Mouse (Mus musculus) hindbrain, embryonic 11.5 days (tissue): ENCODE results near the gene Plekhm3. TPM values are rescaled to one million over a fixed set of nuclear protein-coding genes. Genes with fewer than 3 reads are reported as not detected.

ENCODE experiments used
- ATAC-seq: fragments of 200-750 bp; cut with Nextera tagmentation; 2 replicates; pipeline ENCODE4 v1.8.0; 2017; ENCODE audit warnings: mild to moderate bottlenecking, moderate TSS enrichment, moderate library complexity; ENCODE audit not compliant: low FRiP score
- DNase-seq: peaks from one replicate; pipeline ENCODE4 v3.0.0-alpha.2; 2015; ENCODE audit warnings: low spot score
- H3K27ac ChIP-seq: fragments of 300-500 bp; sonication (generic); 2 replicates; pipeline ENCODE4 v1.5.1; 2014; ENCODE audit warnings: mild to moderate bottlenecking, low read depth, low read length
- H3K27me3 ChIP-seq: fragments of 300-500 bp; sonication (generic); 2 replicates; pipeline ENCODE4 v1.6.1; 2014; ENCODE audit warnings: mild to moderate bottlenecking, low read length, moderate library complexity, mixed read lengths; ENCODE audit not compliant: control insufficient read depth, insufficient read depth
- H3K36me3 ChIP-seq: fragments of 300-500 bp; sonication (generic); 2 replicates; pipeline ENCODE4 v1.6.1; 2014; ENCODE audit warnings: mild to moderate bottlenecking, low read length, moderate library complexity, mixed read lengths; ENCODE audit not compliant: control insufficient read depth, insufficient read depth
- H3K4me1 ChIP-seq: fragments of 300-500 bp; sonication (generic); replicated peaks from 2 replicates; pipeline ENCODE4 v1.6.1; 2014; ENCODE audit warnings: low read length, mixed read lengths; ENCODE audit not compliant: control insufficient read depth, insufficient read depth
- H3K4me2 ChIP-seq: fragments of 300-500 bp; sonication (generic); replicated peaks from 2 replicates; pipeline ENCODE4 v1.6.1; 2014; ENCODE audit warnings: mild to moderate bottlenecking, low read depth, low read length
- H3K4me3 ChIP-seq: fragments of 300-500 bp; sonication (generic); 2 replicates; pipeline ENCODE4 v1.5.1; 2014; ENCODE audit warnings: low read depth, low read length
- H3K9ac ChIP-seq: fragments of 300-500 bp; sonication (generic); 2 replicates; pipeline ENCODE4 v1.6.1; 2014; ENCODE audit warnings: low read depth, low read length
- H3K9me3 ChIP-seq: fragments of 300-500 bp; sonication (generic); 2 replicates; pipeline ENCODE4 v1.6.1; 2016; ENCODE audit warnings: low read length; ENCODE audit not compliant: control insufficient read depth
- WGBS: fragments of 180-500 bp; shearing (Covaris S2); extraction: QIAGEN DNeasy Blood & Tissue Kit; methylation state at CpG from one replicate; pipeline ENCODE4 v1.1.7; 2014; 5-methylcytosine and 5-hydroxymethylcytosine counted together
- polyA plus RNA-seq: library from polyadenylated mRNA; unstranded; fragments of >200 nt; fragmentation: Nextera tagmentation; extraction: Ambion mirVana; gene quantifications from 2 replicates; pipeline ENCODE4 v1.2.1, GENCODE M21; 2014

Plekhm3 gene
- polyA plus RNA-seq = 6.8 and 9.6 TPM in 2 replicates

- ATAC-seq = peak; percentile 93
- Histone ChIP-seq H3K4me2 (peak within 1 kb of the TSS; percentile 49), H3K27me3 (no peaks in the 10 kb centered on the region), H3K27ac (peak within 1 kb of the TSS; percentile 86), H3K9ac (peak within 1 kb of the TSS; percentile 91), H3K36me3 (no peaks in the 10 kb centered on the region), H3K9me3 (no peaks in the 10 kb centered on the region), H3K4me1 (no peaks in the 10 kb centered on the region), H3K4me3 (peak within 1 kb of the TSS; percentile 71)
- WGBS = under 1% methylated on average over 43 of the region's 43 CpGs
- DNase-seq = peak; percentile 88
Observed at GRCm38 (mm10) chr1:64956479-64956961, at the start of gene Plekhm3. Gene Plekhm3 (minus strand): TSS chr1:64956824.

- no peak overlapping the region for H3K4me3 ChIP-seq
- no peak overlapping the region for H3K27ac ChIP-seq
- H3K9ac ChIP-seq = no peak overlapping the region
- no peaks in the 10 kb centered on the region for H3K36me3 ChIP-seq
- ATAC-seq (no peak), DNase-seq (no peak)
- H3K4me1 ChIP-seq = no peaks in the 10 kb centered on the region
- 82% methylated on average over 6 of the region's 6 CpGs for WGBS
- no peaks in the 10 kb centered on the region for H3K9me3 ChIP-seq
- H3K27me3 ChIP-seq = no peaks in the 10 kb centered on the region
- no peak overlapping the region for H3K4me2 ChIP-seq
Observed at GRCm38 (mm10) chr1:65005575-65005974, 49.0 kb upstream of the Plekhm3 start.

GRCm38 (mm10) chr1:65004526-65004925 is 47.9 kb upstream of the Plekhm3 start:
- ATAC-seq = no peak
- H3K9ac ChIP-seq = no peak overlapping the region
- no peaks in the 10 kb centered on the region for H3K9me3 ChIP-seq
- H3K36me3 ChIP-seq = no peaks in the 10 kb centered on the region
- H3K27ac ChIP-seq = no peak overlapping the region
- WGBS = 84% methylated on average over 4 of the region's 4 CpGs
- H3K4me1 ChIP-seq = no peaks in the 10 kb centered on the region
- DNase-seq = no peak
- no peak overlapping the region for H3K4me2 ChIP-seq
- no peak overlapping the region for H3K4me3 ChIP-seq
- no peaks in the 10 kb centered on the region for H3K27me3 ChIP-seq

GRCm38 (mm10) chr1:64993206-64993605 is 36.6 kb upstream of the Plekhm3 start:
- no peak overlapping the region for H3K27ac ChIP-seq
- WGBS = 82% methylated on average over 4 of the region's 4 CpGs
- no peak overlapping the region for H3K4me2 ChIP-seq
- H3K9ac ChIP-seq = no peak overlapping the region
- no peak for DNase-seq
- ATAC-seq = no peak
- H3K9me3 ChIP-seq = no peaks in the 10 kb centered on the region
- H3K4me3 ChIP-seq = no peak overlapping the region
- no peaks in the 10 kb centered on the region for H3K4me1 ChIP-seq
- H3K27me3 ChIP-seq = no peaks in the 10 kb centered on the region
- H3K36me3 ChIP-seq = no peaks in the 10 kb centered on the region

GRCm38 (mm10) chr1:64988176-64988575 is 31.6 kb upstream of the Plekhm3 start:
- Histone ChIP-seq H3K4me2 (no peak overlapping the region), H3K9me3 (no peaks in the 10 kb centered on the region), H3K27ac (no peak overlapping the region), H3K9ac (no peak overlapping the region), H3K27me3 (no peaks in the 10 kb centered on the region), H3K4me3 (no peak overlapping the region), H3K4me1 (no peaks in the 10 kb centered on the region), H3K36me3 (no peaks in the 10 kb centered on the region)
- DNase-seq = no peak
- no peak for ATAC-seq

- Histone ChIP-seq H3K4me1 (no peaks in the 10 kb centered on the region), H3K27me3 (no peaks in the 10 kb centered on the region), H3K36me3 (no peaks in the 10 kb centered on the region), H3K9me3 (no peaks in the 10 kb centered on the region), H3K4me2 (no peak overlapping the region), H3K4me3 (no peak overlapping the region), H3K27ac (no peak overlapping the region), H3K9ac (no peak overlapping the region)
- 45% methylated on average over 7 of the region's 7 CpGs for WGBS
- DNase-seq (peak; percentile 75), ATAC-seq (no peak)
Observed at GRCm38 (mm10) chr1:64986120-64986519, 29.5 kb upstream of the Plekhm3 start.

GRCm38 (mm10) chr1:64983247-64983646 is 26.6 kb upstream of the Plekhm3 start:
- no peak overlapping the region for H3K27ac ChIP-seq

GRCm38 (mm10) chr1:64978321-64978799 is 21.7 kb upstream of the Plekhm3 start:
- Histone ChIP-seq H3K27me3 (no peaks in the 10 kb centered on the region), H3K36me3 (no peaks in the 10 kb centered on the region), H3K27ac (no peak overlapping the region), H3K4me2 (no peak overlapping the region), H3K9ac (no peak overlapping the region), H3K4me3 (no peak overlapping the region), H3K9me3 (no peaks in the 10 kb centered on the region), H3K4me1 (no peaks in the 10 kb centered on the region)
- peak; percentile 85 for ATAC-seq
- DNase-seq = peak; percentile 43
- WGBS = 65% methylated on average over 7 of the region's 7 CpGs

More at GRCm38 (mm10) chr1:64983247-64983646, 26.6 kb upstream of the Plekhm3 start:
- no peaks in the 10 kb centered on the region for H3K36me3 ChIP-seq
- no peak overlapping the region for H3K4me2 ChIP-seq
- no peak overlapping the region for H3K9ac ChIP-seq
- H3K9me3 ChIP-seq = no peaks in the 10 kb centered on the region
- H3K4me1 ChIP-seq = no peaks in the 10 kb centered on the region
- ATAC-seq (no peak), DNase-seq (no peak)
- no peaks in the 10 kb centered on the region for H3K27me3 ChIP-seq
- no peak overlapping the region for H3K4me3 ChIP-seq
- WGBS = 85% methylated on average over 3 of the region's 3 CpGs

GRCm38 (mm10) chr1:64975346-64975745 is 18.7 kb upstream of the Plekhm3 start:
- Histone ChIP-seq H3K27ac (no peak overlapping the region), H3K4me2 (no peak overlapping the region), H3K4me1 (no peaks in the 10 kb centered on the region), H3K9me3 (no peaks in the 10 kb centered on the region), H3K36me3 (no peaks in the 10 kb centered on the region), H3K4me3 (no peak overlapping the region), H3K9ac (no peak overlapping the region), H3K27me3 (no peaks in the 10 kb centered on the region)
- DNase-seq (peak; percentile 28), ATAC-seq (peak; percentile 53; the same call in 1 of the 2 replicates)
- WGBS = 30% methylated on average over 7 of the region's 7 CpGs
